Mouse (Mus musculus): ENCODE measurements around the gene Foxd1.

DNA sequence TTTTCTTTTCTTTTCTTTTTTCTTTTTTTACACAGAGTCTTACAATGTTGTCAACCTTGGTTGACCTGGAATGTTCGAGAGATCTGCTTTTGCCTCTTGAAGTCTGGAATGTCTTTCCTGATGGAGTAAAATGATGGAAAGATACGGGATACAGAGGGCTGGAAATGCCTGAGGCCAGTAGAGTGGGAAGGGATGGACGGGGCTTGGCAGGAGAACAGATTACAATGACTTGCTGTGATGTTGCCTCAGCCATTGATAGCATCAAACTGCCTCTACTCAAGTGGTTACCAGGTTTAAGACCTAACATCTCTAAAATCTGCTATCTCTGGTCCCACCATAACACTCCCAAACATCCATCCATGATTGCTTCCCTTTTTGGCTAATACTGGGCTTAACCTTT, 20.9 kb downstream of the Foxd1 start:
- TF ChIP-seq ETS1 (conservative IDR thresholded peaks at IDR 0.05; ENCODE audit: low read depth, low read length) = no peak
- no peak for TF ChIP-seq USF1 (IDR thresholded peaks at IDR 0.05; ENCODE audit: low read depth, low read length)
- TF ChIP-seq POLR2A (IDR thresholded peaks at IDR 0.05; ENCODE audit: low read depth, low read length) = no peak
- no peak for TF ChIP-seq CTCF (conservative IDR thresholded peaks at IDR 0.05 in 1 of 2, IDR thresholded peaks at IDR 0.05 in 1 of 2; ENCODE audit: low read depth in 2 of 2, low read length in 2 of 2)
- no peak for TF ChIP-seq UBTF (IDR thresholded peaks at IDR 0.05; ENCODE audit: low read depth, low read length)
- no peak for TF ChIP-seq MAX (IDR thresholded peaks at IDR 0.05; ENCODE audit: low read length)
- no peak for TF ChIP-seq E2F4 (IDR thresholded peaks at IDR 0.05; ENCODE audit: insufficient replicate concordance, low read depth, low read length)
- no peak for TF ChIP-seq GABPA (IDR thresholded peaks at IDR 0.05; ENCODE audit: insufficient replicate concordance, low read depth, low read length)
